Mouse (Mus musculus): ENCODE results near the gene Pdzd7. TPM values are rescaled to one million over a fixed set of nuclear protein-coding genes. Genes with fewer than 3 reads are reported as not detected.
"Not testable (repeated sequence)": the region's sequence is repeated elsewhere in the genome, so short reads cannot be mapped to it uniquely, and the experiment has no call there.

The Pdzd7 gene
- total and polyA plus RNA-seq, 2 experiments from 2014 or later, result 2.9 to 5.9 TPM

GRCm38 (mm10) chr19:45044389-45044927 is 1.1 kb downstream of the Pdzd7 start:
- H3K9ac ChIP-seq (replicated peaks; ENCODE audit: low read length, poor library complexity, severe bottlenecking), result no peak overlapping the region
- H3K27ac ChIP-seq (ENCODE audit: low read depth, low read length), result no peak overlapping the region
- 67% methylated on average over 11 of the region's 11 CpGs for WGBS
- TF ChIP-seq CTCF (IDR thresholded peaks at IDR 0.05), result no peak
- H3K9me3 ChIP-seq (ENCODE audit: low read length), result no peaks in the 10 kb centered on the region
- ATAC-seq (ENCODE audit: low FRiP score), result no peak
- DNase-seq (ENCODE audit: low spot score), result no peak
- H3K4me1 ChIP-seq (ENCODE audit: insufficient read depth, low read length), result peaks cover 5% of the 10 kb centered on the region; the same call in 1 of the 2 replicates
- 0 out of 2 replicates have a peak, but pooled peaks cover 1% of the 10 kb centered on the region for H3K36me3 ChIP-seq (ENCODE audit: insufficient read depth, low read length)
- no peaks in the 10 kb centered on the region; the same call in 1 of the 2 replicates for H3K27me3 ChIP-seq (ENCODE audit: insufficient read depth, low read length)
- H3K4me3 ChIP-seq (ENCODE audit: low read depth, low read length), result no peak overlapping the region
- peak overlapping the region; percentile 4; the same call in 1 of the 2 replicates for H3K4me2 ChIP-seq (ENCODE audit: low read depth, low read length, poor library complexity, severe bottlenecking)

GRCm38 (mm10) chr19:45040214-45040613 is 5.3 kb downstream of the Pdzd7 start:
- H3K27ac ChIP-seq (ENCODE audit: low read depth, low read length), result no peak overlapping the region
- no peak overlapping the region for H3K4me2 ChIP-seq (ENCODE audit: low read depth, low read length, poor library complexity, severe bottlenecking)
- 60% methylated on average over 13 of the region's 13 CpGs for WGBS
- no peak overlapping the region for H3K9ac ChIP-seq (replicated peaks; ENCODE audit: low read length, poor library complexity, severe bottlenecking)
- no peak for TF ChIP-seq CTCF (IDR thresholded peaks at IDR 0.05)
- H3K9me3 ChIP-seq (ENCODE audit: low read length), result no peaks in the 10 kb centered on the region
- no peaks in the 10 kb centered on the region; the same call in 1 of the 2 replicates for H3K27me3 ChIP-seq (ENCODE audit: insufficient read depth, low read length)
- no peaks in the 10 kb centered on the region for H3K4me1 ChIP-seq (ENCODE audit: insufficient read depth, low read length)
- DNase-seq (ENCODE audit: low spot score) (no peak), ATAC-seq (ENCODE audit: low FRiP score) (no peak)
- H3K4me3 ChIP-seq (ENCODE audit: low read depth, low read length), result no peak overlapping the region
- no peaks in the 10 kb centered on the region for H3K36me3 ChIP-seq (ENCODE audit: insufficient read depth, low read length)

- H3K27ac ChIP-seq (ENCODE audit: low read depth, low read length); DNase-seq (ENCODE audit: low spot score); ATAC-seq (ENCODE audit: low FRiP score); H3K9me3 ChIP-seq (ENCODE audit: low read length); H3K4me1 ChIP-seq (ENCODE audit: insufficient read depth, low read length); H3K9ac ChIP-seq (replicated peaks; ENCODE audit: low read length, poor library complexity, severe bottlenecking); H3K36me3 ChIP-seq (ENCODE audit: insufficient read depth, low read length); H3K27me3 ChIP-seq (ENCODE audit: insufficient read depth, low read length); H3K4me3 ChIP-seq (ENCODE audit: low read depth, low read length); H3K4me2 ChIP-seq (ENCODE audit: low read depth, low read length, poor library complexity, severe bottlenecking): not testable (repeated sequence)
- WGBS, result 92% methylated on average over 7 of the region's 7 CpGs
Measured at GRCm38 (mm10) chr19:45038198-45038597, 7.3 kb downstream of the Pdzd7 start.

- Histone ChIP-seq H3K27me3 (ENCODE audit: insufficient read depth, low read length) (no peaks in the 10 kb centered on the region; the same call in 1 of the 2 replicates), H3K9me3 (ENCODE audit: low read length) (no peaks in the 10 kb centered on the region), H3K9ac (replicated peaks; ENCODE audit: low read length, poor library complexity, severe bottlenecking) (no peak overlapping the region), H3K4me2 (ENCODE audit: low read depth, low read length, poor library complexity, severe bottlenecking) (no peak overlapping the region), H3K4me1 (ENCODE audit: insufficient read depth, low read length) (no peaks in the 10 kb centered on the region), H3K4me3 (ENCODE audit: low read depth, low read length) (no peak overlapping the region), H3K36me3 (ENCODE audit: insufficient read depth, low read length) (no peaks in the 10 kb centered on the region), H3K27ac (ENCODE audit: low read depth, low read length) (no peak overlapping the region)
- DNase-seq (ENCODE audit: low spot score) (no peak), ATAC-seq (ENCODE audit: low FRiP score) (no peak)
- TF ChIP-seq CTCF (IDR thresholded peaks at IDR 0.05), result peak; percentile 38
- WGBS, result 39% methylated on average over 16 of the region's 16 CpGs
Measured at GRCm38 (mm10) chr19:45036867-45037266, 8.7 kb downstream of the Pdzd7 start.

GRCm38 (mm10) chr19:45032570-45033332 is 12.8 kb downstream of the Pdzd7 start:
- Histone ChIP-seq H3K9me3 (ENCODE audit: low read length) (no peaks in the 10 kb centered on the region), H3K27me3 (ENCODE audit: insufficient read depth, low read length) (no peaks in the 10 kb centered on the region), H3K36me3 (ENCODE audit: insufficient read depth, low read length) (no peaks in the 10 kb centered on the region), H3K4me1 (ENCODE audit: insufficient read depth, low read length) (no peaks in the 10 kb centered on the region), H3K4me2 (ENCODE audit: low read depth, low read length, poor library complexity, severe bottlenecking) (no peak overlapping the region), H3K4me3 (ENCODE audit: low read depth, low read length) (no peak overlapping the region), H3K9ac (replicated peaks; ENCODE audit: low read length, poor library complexity, severe bottlenecking) (no peak overlapping the region), H3K27ac (ENCODE audit: low read depth, low read length) (no peak overlapping the region)
- ATAC-seq (ENCODE audit: low FRiP score), result no peak
- TF ChIP-seq CTCF (IDR thresholded peaks at IDR 0.05), result peak; percentile 65
- peak; percentile 54 for DNase-seq (ENCODE audit: low spot score)
- 52% methylated on average over 17 of the region's 17 CpGs for WGBS

GRCm38 (mm10) chr19:45031780-45032179 is 13.7 kb downstream of the Pdzd7 start:
- Histone ChIP-seq H3K4me2 (ENCODE audit: low read depth, low read length, poor library complexity, severe bottlenecking) (no peak overlapping the region), H3K27me3 (ENCODE audit: insufficient read depth, low read length) (no peaks in the 10 kb centered on the region), H3K9me3 (ENCODE audit: low read length) (no peaks in the 10 kb centered on the region), H3K4me3 (ENCODE audit: low read depth, low read length) (no peak overlapping the region), H3K4me1 (ENCODE audit: insufficient read depth, low read length) (no peaks in the 10 kb centered on the region), H3K36me3 (ENCODE audit: insufficient read depth, low read length) (0 out of 2 replicates have a peak, but pooled peaks cover 5% of the 10 kb centered on the region), H3K9ac (replicated peaks; ENCODE audit: low read length, poor library complexity, severe bottlenecking) (no peak overlapping the region), H3K27ac (ENCODE audit: low read depth, low read length) (no peak overlapping the region)
- WGBS, result 22% methylated on average over 4 of the region's 4 CpGs
- peak; percentile 84 for DNase-seq (ENCODE audit: low spot score)
- ATAC-seq (ENCODE audit: low FRiP score), result no peak
- peak; percentile 80 for TF ChIP-seq CTCF (IDR thresholded peaks at IDR 0.05)

Data from midbrain, postnatal 0 days (tissue).